Mouse (Mus musculus): ENCODE measurements around the gene Arid3a.

The Arid3a gene

GRCm38 (mm10) chr10:79927324-79928029 lies 634 bp downstream of the Arid3a start:
- peak in 1 of 2 experiments; percentile 52 for DNase-seq (ENCODE audit: low spot score in 2 of 2)

- no peak for DNase-seq (ENCODE audit: low spot score in 2 of 2)
Observed at GRCm38 (mm10) chr10:79928030-79928694, 1.3 kb downstream of the Arid3a start.

GRCm38 (mm10) chr10:79928907-79929701 lies 2.3 kb downstream of the Arid3a start:
- DNase-seq (ENCODE audit: low spot score in 2 of 2): no peak

- DNase-seq (ENCODE audit: low spot score in 2 of 2): no peak
Observed at GRCm38 (mm10) chr10:79929967-79930825, 3.4 kb downstream of the Arid3a start.

GRCm38 (mm10) chr10:79930826-79931186 lies 4.0 kb downstream of the Arid3a start:
- no peak for DNase-seq (ENCODE audit: low spot score in 2 of 2)

- DNase-seq (ENCODE audit: low spot score in 2 of 2): no peak
Observed at GRCm38 (mm10) chr10:79931797-79932196, 5.0 kb downstream of the Arid3a start.

GRCm38 (mm10) chr10:79932736-79933135 lies 5.9 kb downstream of the Arid3a start:
- DNase-seq (ENCODE audit: low spot score in 2 of 2): peak in 1 of 2 experiments; percentile 68

- peak in 1 of 2 experiments; percentile 66 for DNase-seq (ENCODE audit: low spot score in 2 of 2)
Observed at GRCm38 (mm10) chr10:79933145-79933679, 6.4 kb downstream of the Arid3a start.

- DNase-seq (ENCODE audit: low spot score in 2 of 2): no peak
Observed at GRCm38 (mm10) chr10:79933861-79934260, 7.0 kb downstream of the Arid3a start.

GRCm38 (mm10) chr10:79934272-79934721 lies 7.5 kb downstream of the Arid3a start:
- peak; percentile 70 to 89 for DNase-seq (ENCODE audit: low spot score in 2 of 2)

GRCm38 (mm10) chr10:79934794-79935569 lies 8.1 kb downstream of the Arid3a start:
- no peak for DNase-seq (ENCODE audit: low spot score in 2 of 2)

- DNase-seq (ENCODE audit: low spot score in 2 of 2): no peak
Observed at GRCm38 (mm10) chr10:79936284-79936910, 9.6 kb downstream of the Arid3a start.

- DNase-seq (ENCODE audit: low spot score in 2 of 2): peak; percentile 86 to 89
Observed at GRCm38 (mm10) chr10:79936911-79937441, 10.1 kb downstream of the Arid3a start.

- no peak for DNase-seq (ENCODE audit: low spot score in 2 of 2)
Observed at GRCm38 (mm10) chr10:79937775-79938526, 11.1 kb downstream of the Arid3a start.

- DNase-seq (ENCODE audit: low spot score in 2 of 2): no peak
Observed at GRCm38 (mm10) chr10:79940749-79941148, 13.9 kb downstream of the Arid3a start.

- no peak for DNase-seq (ENCODE audit: low spot score in 2 of 2)
Observed at GRCm38 (mm10) chr10:79942988-79943387, 16.1 kb downstream of the Arid3a start.

- no peak for DNase-seq (ENCODE audit: low spot score in 2 of 2)
Observed at GRCm38 (mm10) chr10:79943471-79943901, 16.6 kb downstream of the Arid3a start.

- DNase-seq (ENCODE audit: low spot score in 2 of 2): peak; percentile 44 to 46
Observed at GRCm38 (mm10) chr10:79945507-79946234, 18.8 kb downstream of the Arid3a start.

Measured in urinary bladder, postnatal 36 days (tissue).